Mouse (Mus musculus): ENCODE measurements around the gene Sp7. TPM values are rescaled to one million over a fixed set of nuclear protein-coding genes. Genes with fewer than 3 reads are reported as not detected.

Gene Sp7
- polyA plus RNA-seq (2015; fragmentation: Nextera tagmentation; extraction: Ambion mirVana), result 0.36 and 0.40 TPM in 2 replicates

DNA sequence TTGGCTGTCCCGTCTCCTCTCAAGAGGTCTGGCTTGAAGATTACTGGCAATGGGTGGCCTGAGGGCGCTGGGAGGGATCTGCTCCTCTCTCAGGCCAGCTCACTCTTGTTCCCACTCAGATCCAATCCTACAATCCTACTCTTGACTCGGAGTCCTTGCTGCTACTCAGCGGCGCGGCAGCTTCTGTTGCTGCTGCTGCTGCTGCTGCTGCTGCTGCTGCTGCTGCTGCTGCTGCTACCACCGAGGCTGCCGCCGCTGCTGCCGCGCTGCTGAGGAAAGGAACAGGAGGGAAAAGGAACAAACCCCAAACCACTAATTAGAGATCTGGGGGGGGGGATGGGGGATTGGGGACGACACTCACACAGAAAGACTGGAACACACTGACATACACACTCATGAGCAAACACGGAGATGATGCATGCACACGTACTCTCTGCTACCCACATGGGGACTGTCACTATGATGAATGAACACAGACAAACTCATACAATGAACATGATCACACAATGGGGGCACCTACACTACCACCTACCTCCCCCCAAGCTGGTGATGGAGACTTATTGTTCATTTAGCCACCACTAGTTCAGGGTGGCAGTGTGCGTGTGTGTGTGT, at the start of gene Sp7:
Gene Sp7 (minus strand): TSS at position 450 of the 612 bp plus-strand sequence.
- peaks cover 20% of the 10 kb centered on the region for H3K27me3 ChIP-seq

DNA sequence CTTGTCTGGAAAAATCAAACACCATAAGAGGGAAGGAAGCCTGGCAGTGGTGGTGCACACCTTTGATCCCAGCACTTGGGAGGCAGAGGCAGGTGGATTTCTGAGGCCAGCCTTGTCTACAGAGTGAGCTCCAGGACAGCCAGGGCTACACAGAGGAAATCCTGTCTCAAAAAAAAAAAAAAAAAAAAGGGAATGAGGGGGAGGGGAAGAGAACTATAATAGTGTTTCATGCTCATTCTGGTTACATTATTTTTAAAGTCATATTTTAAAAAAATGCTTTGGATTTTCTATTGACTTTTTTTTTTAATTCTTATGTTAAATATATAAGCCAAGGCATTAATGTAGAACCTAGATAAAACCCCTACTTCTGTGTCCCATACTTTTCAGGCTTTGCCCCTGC, 46.7 kb upstream of the Sp7 start:
- ATAC-seq (replicated peaks), result no peak
- Histone ChIP-seq H3K4me2 (replicated peaks) (no peak overlapping the region), H3K36me3 (peaks cover 39% of the 10 kb centered on the region)

More for the DNA sequence above, at the start of gene Sp7:
- no peaks in the 10 kb centered on the region for H3K36me3 ChIP-seq
- peak within 1 kb of the TSS; percentile 23 for H3K4me3 ChIP-seq
- no peak within 1 kb of the TSS for H3K9ac ChIP-seq (replicated peaks)
- peak; percentile 66 for ATAC-seq (replicated peaks)
- H3K4me1 ChIP-seq, result peaks cover 10% of the 10 kb centered on the region; the same call in 1 of the 2 replicates
- no peak within 1 kb of the TSS for H3K27ac ChIP-seq (replicated peaks)
- H3K9me3 ChIP-seq, result no peaks in the 10 kb centered on the region
- 6% methylated on average over 15 of the region's 15 CpGs for WGBS
- H3K4me2 ChIP-seq (replicated peaks), result peak within 1 kb of the TSS; percentile 35

DNA sequence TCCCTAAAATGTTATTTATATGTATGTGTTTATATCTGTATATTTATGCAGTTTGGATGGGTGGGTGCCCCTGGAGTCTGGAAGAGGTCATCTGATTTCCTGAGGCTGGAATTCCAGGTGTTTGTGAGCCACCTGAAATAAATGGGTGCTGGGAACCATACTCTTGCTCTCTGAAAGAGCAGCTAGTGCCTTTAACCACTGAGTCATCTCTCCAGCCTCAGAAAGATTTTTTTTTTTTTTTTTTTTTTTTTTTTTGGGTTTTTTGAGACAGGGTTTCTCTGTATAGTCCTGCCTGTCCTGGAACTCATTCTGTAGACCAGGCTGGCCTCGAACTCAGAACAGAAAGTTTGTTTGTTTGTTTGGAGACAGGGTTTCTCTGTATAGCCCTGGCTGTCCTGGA, 44.1 kb upstream of the Sp7 start:
- Histone ChIP-seq H3K27ac (replicated peaks) (no peak overlapping the region), H3K9ac (replicated peaks) (no peak overlapping the region), H3K36me3 (peaks cover 46% of the 10 kb centered on the region), H3K9me3 (no peaks in the 10 kb centered on the region), H3K4me1 (peaks cover 47% of the 10 kb centered on the region), H3K4me2 (replicated peaks) (peak overlapping the region; percentile 2; the same call in 1 of the 2 replicates), H3K27me3 (no peaks in the 10 kb centered on the region), H3K4me3 (no peak overlapping the region)
- ATAC-seq (replicated peaks), result no peak
- WGBS, result 95% methylated on average over 1 of the region's 1 CpGs

More for the DNA sequence above, 46.7 kb upstream of the Sp7 start:
- Histone ChIP-seq H3K27me3 (no peaks in the 10 kb centered on the region), H3K27ac (replicated peaks) (no peak overlapping the region), H3K9ac (replicated peaks) (no peak overlapping the region), H3K4me1 (peaks cover 27% of the 10 kb centered on the region), H3K4me3 (no peak overlapping the region), H3K9me3 (no peaks in the 10 kb centered on the region)

DNA sequence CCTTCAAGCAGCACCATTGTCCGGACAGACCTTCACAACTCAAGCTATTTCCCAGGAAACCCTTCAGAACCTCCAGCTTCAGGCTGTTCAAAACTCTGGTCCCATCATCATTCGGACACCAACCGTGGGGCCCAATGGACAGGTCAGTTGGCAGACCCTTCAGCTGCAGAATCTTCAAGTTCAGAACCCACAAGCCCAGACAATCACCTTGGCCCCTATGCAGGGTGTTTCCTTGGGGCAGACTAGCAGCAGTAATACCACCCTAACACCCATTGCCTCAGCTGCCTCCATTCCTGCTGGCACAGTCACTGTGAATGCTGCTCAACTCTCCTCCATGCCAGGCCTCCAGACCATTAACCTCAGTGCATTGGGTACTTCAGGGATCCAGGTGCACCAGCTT, 42.3 kb upstream of the Sp7 start:
- no peaks in the 10 kb centered on the region for H3K9me3 ChIP-seq
- ATAC-seq (replicated peaks), result no peak
- H3K27ac ChIP-seq (replicated peaks), result no peak overlapping the region
- H3K4me1 ChIP-seq, result peaks cover 50% of the 10 kb centered on the region
- H3K4me3 ChIP-seq, result no peak overlapping the region
- no peaks in the 10 kb centered on the region for H3K27me3 ChIP-seq
- WGBS, result 93% methylated on average over 3 of the region's 3 CpGs
- H3K9ac ChIP-seq (replicated peaks), result no peak overlapping the region
- peaks cover 45% of the 10 kb centered on the region for H3K36me3 ChIP-seq
- H3K4me2 ChIP-seq (replicated peaks), result no peak overlapping the region

DNA sequence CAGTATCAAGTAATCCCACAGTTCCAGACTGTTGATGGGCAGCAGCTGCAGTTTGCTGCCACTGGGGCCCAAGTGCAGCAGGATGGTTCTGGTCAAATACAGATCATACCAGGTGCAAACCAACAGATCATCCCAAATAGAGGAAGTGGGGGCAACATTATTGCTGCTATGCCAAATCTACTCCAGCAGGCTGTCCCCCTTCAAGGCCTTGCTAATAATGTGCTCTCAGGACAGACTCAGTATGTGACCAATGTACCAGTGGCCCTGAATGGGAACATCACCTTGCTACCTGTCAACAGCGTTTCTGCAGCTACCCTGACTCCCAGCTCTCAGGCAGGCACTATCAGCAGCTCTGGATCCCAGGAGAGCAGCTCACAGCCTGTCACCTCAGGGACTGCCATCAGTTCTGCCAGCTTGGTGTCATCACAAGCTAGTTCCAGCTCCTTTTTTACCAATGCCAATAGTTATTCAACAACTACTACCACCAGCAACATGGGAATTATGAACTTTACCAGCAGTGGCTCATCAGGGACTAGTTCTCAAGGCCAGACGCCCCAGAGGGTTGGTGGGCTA, 41.7 kb upstream of the Sp7 start:
- 81% methylated on average over 2 of the region's 2 CpGs for WGBS
- no peaks in the 10 kb centered on the region for H3K9me3 ChIP-seq
- H3K36me3 ChIP-seq, result peaks cover 41% of the 10 kb centered on the region
- H3K4me2 ChIP-seq (replicated peaks), result no peak overlapping the region
- no peak overlapping the region for H3K9ac ChIP-seq (replicated peaks)
- no peak for ATAC-seq (replicated peaks)
- H3K4me1 ChIP-seq, result peaks cover 50% of the 10 kb centered on the region
- H3K4me3 ChIP-seq, result no peak overlapping the region
- no peaks in the 10 kb centered on the region for H3K27me3 ChIP-seq
- H3K27ac ChIP-seq (replicated peaks), result no peak overlapping the region

DNA sequence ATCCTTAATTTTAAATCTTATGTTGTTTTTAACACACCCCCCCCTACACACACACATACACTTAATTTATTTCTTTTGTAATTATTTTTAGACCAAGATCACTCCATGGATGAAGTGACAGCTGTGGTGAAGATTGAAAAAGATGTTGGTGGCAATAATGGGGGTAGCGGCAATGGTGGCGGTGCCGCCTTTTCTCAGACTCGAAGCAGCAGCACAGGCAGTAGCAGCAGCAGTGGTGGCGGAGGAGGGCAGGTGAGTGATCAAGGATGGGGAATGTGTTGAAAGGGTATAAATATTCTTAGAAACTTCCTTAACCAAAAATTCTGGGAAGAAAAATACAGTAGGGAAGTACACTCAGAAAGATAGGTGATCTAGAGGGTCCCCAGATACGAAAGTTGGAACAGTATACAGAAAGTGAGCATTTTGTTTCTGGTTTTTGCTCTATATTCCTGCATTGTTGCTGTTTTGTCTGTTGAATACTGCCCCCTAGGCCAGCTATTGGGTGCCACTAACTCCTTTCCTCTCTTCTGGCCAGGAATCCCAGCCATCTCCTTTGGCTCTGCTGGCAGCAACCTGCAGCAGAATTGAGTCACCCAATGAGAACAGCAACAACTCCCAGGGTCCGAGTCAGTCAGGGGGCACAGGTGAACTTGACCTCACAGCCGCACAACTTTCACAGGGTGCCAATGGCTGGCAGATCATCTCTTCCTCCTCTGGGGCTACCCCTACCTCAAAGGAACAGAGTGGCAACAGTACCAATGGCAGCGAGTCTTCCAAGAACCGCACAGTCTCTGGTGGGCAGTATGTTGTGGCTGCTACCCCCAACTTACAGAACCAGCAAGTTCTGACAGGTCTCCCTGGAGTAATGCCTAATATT, 40.9 kb upstream of the Sp7 start:
- 90% methylated on average over 10 of the region's 10 CpGs for WGBS
- H3K27ac ChIP-seq (replicated peaks), result no peak overlapping the region
- H3K9ac ChIP-seq (replicated peaks), result no peak overlapping the region
- no peak for ATAC-seq (replicated peaks)
- H3K4me2 ChIP-seq (replicated peaks), result no peak overlapping the region
- H3K4me3 ChIP-seq, result no peak overlapping the region
- no peaks in the 10 kb centered on the region for H3K27me3 ChIP-seq
- H3K4me1 ChIP-seq, result peaks cover 50% of the 10 kb centered on the region
- peaks cover 35% of the 10 kb centered on the region for H3K36me3 ChIP-seq
- no peaks in the 10 kb centered on the region for H3K9me3 ChIP-seq

DNA sequence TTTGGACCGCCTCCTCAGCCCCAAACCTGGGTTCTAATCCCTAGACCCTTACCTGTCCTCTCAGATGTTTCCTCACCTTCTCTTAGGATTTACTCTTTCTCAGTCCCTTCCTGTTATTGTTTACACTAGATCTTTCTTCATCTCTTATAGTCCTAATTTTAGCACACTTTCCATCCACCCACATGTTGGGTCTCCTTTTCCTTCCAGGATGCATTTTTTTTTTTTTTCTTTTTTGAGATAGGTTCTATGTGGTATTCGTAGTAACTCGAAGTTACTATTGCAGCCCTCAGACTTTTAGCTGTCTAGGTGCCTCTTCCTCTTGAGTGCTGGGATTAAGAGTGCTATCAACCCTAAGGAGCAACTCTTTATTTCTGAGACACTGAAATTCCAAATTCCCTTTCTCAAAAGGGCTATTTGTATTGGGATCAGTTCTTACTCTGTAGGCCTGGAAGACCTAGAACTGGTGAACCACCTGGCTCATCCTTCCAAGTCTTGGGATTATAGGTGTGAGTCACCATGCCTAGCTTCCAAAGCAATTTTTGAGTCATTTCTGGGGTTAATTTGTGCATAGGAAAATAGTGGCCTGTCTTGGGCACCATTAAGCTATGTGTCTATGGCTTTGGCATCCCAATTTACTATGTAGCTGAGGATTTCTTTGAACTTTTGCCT, 40.1 kb upstream of the Sp7 start:
- 26% methylated on average over 3 of the region's 3 CpGs for WGBS
- Histone ChIP-seq H3K9ac (replicated peaks) (peak overlapping the region; percentile 81), H3K36me3 (peaks cover 27% of the 10 kb centered on the region), H3K4me1 (peaks cover 50% of the 10 kb centered on the region), H3K9me3 (no peaks in the 10 kb centered on the region), H3K27me3 (no peaks in the 10 kb centered on the region), H3K4me2 (replicated peaks) (peak overlapping the region; percentile 51), H3K4me3 (peak overlapping the region; percentile 89), H3K27ac (replicated peaks) (peak overlapping the region; percentile 89)
- no peak for ATAC-seq (replicated peaks)

DNA sequence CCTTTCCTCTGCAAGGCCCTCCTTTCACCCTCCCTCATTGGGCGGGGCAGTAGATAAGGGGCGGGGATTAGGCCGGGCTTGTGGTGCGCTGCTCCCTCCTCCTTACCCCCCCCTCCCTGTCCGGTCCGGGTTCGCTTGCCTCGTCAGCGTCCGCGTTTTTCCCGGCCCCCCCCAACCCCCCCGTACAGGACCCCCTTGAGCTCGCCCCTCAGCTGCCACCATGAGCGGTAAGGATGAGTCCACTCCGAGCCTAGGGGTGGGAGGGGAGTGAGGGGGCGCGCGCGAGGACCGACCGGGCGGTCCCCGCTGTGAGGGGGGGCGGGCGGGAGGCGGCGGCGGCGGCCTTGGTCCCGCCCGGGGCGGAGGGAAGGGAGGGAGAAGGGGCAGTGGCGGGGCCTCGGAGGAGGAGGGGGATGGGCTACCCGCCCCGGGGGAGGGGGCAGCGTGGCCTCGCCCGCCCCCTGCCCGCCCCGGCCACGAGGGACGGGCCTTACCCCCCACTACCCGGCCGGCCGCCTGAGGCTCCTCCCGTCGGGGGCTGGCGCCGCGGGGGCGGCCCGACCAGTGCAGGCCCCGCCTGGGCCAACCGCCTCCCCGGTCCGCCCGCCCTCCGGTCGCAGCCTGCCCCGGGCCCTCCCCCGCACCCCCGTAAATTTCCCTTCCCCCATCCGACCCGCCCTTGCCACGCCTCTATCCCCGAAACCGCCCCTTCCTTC, 39.4 kb upstream of the Sp7 start:
- H3K4me3 ChIP-seq, result peak overlapping the region; percentile 89
- peaks cover 27% of the 10 kb centered on the region for H3K36me3 ChIP-seq
- ATAC-seq (replicated peaks), result no peak
- H3K9me3 ChIP-seq, result no peaks in the 10 kb centered on the region
- H3K4me1 ChIP-seq, result peaks cover 47% of the 10 kb centered on the region
- H3K27ac ChIP-seq (replicated peaks), result peak overlapping the region; percentile 89
- H3K4me2 ChIP-seq (replicated peaks), result peak overlapping the region; percentile 51
- H3K9ac ChIP-seq (replicated peaks), result peak overlapping the region; percentile 81
- under 1% methylated on average over 48 of the region's 69 CpGs for WGBS
- H3K27me3 ChIP-seq, result no peaks in the 10 kb centered on the region

DNA sequence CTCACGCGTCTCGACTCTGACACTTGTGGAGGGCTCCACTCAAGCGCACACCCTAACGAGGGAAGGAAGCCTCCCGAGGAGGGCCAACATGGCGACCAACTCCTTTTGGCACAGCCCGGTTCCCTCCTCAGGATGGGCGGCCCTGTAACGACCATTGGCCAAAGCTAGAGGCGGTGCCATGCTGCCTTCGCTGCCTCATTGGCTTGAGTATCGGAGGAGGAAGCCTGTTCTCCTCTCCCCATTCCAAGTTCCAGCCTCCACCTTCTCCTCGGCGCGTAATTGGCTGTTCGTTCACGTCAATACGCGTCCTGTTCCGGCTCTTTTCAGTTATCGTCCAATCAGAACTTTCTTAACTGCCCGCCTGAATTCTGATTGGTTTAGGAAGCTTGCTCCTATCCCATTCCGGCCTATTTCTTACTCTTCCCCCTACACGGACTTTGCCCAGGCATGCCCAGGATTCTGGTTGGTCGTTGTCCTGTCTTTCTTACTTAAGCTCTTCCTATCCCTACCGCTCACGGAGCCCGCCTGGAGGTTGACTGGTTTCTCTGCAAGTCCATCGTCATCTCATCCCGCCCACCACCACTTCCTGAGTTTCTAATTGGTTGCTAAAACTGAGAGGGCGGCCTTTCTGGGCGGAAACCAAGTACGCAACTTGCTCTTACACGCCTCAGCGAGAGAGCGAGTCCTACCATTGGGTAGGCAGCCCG, 38.7 kb upstream of the Sp7 start, which contains the start of gene Sp1:
Gene Sp1 (plus strand): TSS at position 655 of the 707 bp plus-strand sequence.
- Histone ChIP-seq H3K4me1 (peaks cover 42% of the 10 kb centered on the region), H3K4me2 (replicated peaks) (peak within 1 kb of the TSS; percentile 65), H3K27me3 (no peaks in the 10 kb centered on the region), H3K36me3 (peaks cover 26% of the 10 kb centered on the region), H3K9me3 (no peaks in the 10 kb centered on the region), H3K4me3 (peak within 1 kb of the TSS; percentile 89), H3K27ac (replicated peaks) (peak within 1 kb of the TSS; percentile 100), H3K9ac (replicated peaks) (peak within 1 kb of the TSS; percentile 82)
- under 1% methylated on average over 38 of the region's 38 CpGs for WGBS
- peak; percentile 99 for ATAC-seq (replicated peaks)

DNA sequence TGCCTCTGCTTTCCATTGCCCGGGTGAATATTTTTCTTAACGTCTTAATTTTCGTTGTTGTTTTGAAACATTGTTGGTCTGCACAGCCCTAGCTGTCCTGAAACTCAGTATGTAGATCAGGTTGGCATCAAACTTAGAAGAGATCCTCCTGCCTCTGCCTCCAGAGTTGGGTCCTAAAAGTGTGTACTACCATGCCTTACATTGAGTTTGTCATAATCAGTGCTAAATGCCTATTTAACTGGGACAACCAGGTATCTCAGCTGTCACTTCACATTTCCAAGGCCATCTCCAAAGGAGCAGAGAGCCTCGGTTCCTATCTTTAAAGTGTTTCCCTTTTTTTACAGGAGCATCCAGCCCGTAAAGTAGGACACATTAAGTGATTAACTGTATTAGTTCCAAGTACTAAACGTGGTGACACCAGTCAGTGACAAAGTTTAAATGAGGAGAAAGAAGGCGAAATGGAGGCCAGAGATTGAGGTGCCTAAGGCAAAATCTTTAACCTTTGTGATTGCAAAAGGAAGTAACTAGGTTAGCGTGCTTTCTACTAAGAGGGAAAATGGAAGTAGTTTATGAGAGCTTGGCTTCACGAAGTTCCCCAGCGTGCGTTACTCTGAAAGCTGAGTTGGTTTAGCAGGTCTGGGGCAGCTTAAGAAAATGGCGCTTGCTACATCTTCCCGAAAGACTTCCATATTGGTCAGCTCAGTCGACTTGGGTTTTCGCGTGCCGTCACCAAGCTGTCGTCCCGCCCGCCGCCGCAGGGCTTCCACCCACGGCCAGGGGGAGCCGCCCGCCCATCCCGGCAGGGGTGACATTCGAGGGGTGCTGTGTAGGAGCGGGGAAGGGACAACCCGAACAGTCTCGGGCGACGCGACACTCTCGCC, 37.9 kb upstream of the Sp7 start:
- peak overlapping the region; percentile 100 for H3K27ac ChIP-seq (replicated peaks)
- WGBS, result 17% methylated on average over 34 of the region's 34 CpGs
- no peaks in the 10 kb centered on the region for H3K27me3 ChIP-seq
- H3K4me2 ChIP-seq (replicated peaks), result peak overlapping the region; percentile 65
- peaks cover 38% of the 10 kb centered on the region for H3K4me1 ChIP-seq
- peaks cover 18% of the 10 kb centered on the region for H3K36me3 ChIP-seq
- no peak for ATAC-seq (replicated peaks)
- no peaks in the 10 kb centered on the region for H3K9me3 ChIP-seq
- peak overlapping the region; percentile 89 for H3K4me3 ChIP-seq
- peak overlapping the region; percentile 82 for H3K9ac ChIP-seq (replicated peaks)
